Mouse (Mus musculus) MEL (cell line): Measurements from ENCODE around the gene Bach2.

ENCODE experiments used
- BHLHE40 ChIP-seq: IDR thresholded peaks from 2 replicates; pipeline ENCODE4 v1.6.1; 2012; ENCODE audit warnings: low read depth, mild to moderate bottlenecking, inconsistent platforms, low read length, improper control_type of control experiment, borderline replicate concordance
- CTCF ChIP-seq, 3 experiments: IDR thresholded peaks in 2 of 3; conservative IDR thresholded peaks in 1 of 3; 2 replicates each; pipeline ENCODE4 v1.5.1; 2011 to 2012; ENCODE audit warnings: low read length in 3 of 3, low read depth in 2 of 3, mild to moderate bottlenecking in 2 of 3, improper control_type of control experiment in 1 of 3, inconsistent platforms in 1 of 3, mixed read lengths in 1 of 3, moderate library complexity in 1 of 3; ENCODE audit not compliant: control insufficient read depth in 1 of 3, insufficient read depth in 1 of 3, poor library complexity in 1 of 3, severe bottlenecking in 1 of 3
- EP300 ChIP-seq, 2 experiments: IDR thresholded peaks; 2 replicates each; pipeline ENCODE4 v1.6.1; 2011; ENCODE audit warnings: improper control_type of control experiment in 2 of 2, low read length in 2 of 2, low read depth in 1 of 2, mild to moderate bottlenecking in 1 of 2
- GATA1 ChIP-seq: IDR thresholded peaks from 2 replicates; pipeline ENCODE4 v1.6.1; 2011; ENCODE audit warnings: low read depth, low read length, improper control_type of control experiment
- MAFK ChIP-seq: IDR thresholded peaks from 2 replicates; pipeline ENCODE4 v1.6.1; 2011; ENCODE audit warnings: low read depth, mild to moderate bottlenecking, low read length, improper control_type of control experiment, borderline replicate concordance
- MAZ ChIP-seq: IDR thresholded peaks from 2 replicates; pipeline ENCODE4 v1.6.1; 2012; ENCODE audit warnings: low read depth, mild to moderate bottlenecking, inconsistent platforms, low read length, improper control_type of control experiment
- NELFE ChIP-seq: IDR thresholded peaks from 2 replicates; pipeline ENCODE4 v1.6.1; 2011; ENCODE audit warnings: low read depth, low read length, improper control_type of control experiment
- POLR2A ChIP-seq, 2 experiments: IDR thresholded peaks; 2 replicates each; pipeline ENCODE4 v1.6.1; 2011 to 2012; ENCODE audit warnings: low read length in 2 of 2, mild to moderate bottlenecking in 2 of 2, control low read depth in 1 of 2, improper control_type of control experiment in 1 of 2, low read depth in 1 of 2, moderate library complexity in 1 of 2; ENCODE audit not compliant: control insufficient read depth in 1 of 2, insufficient read depth in 1 of 2, poor library complexity in 1 of 2
- RCOR1 ChIP-seq: IDR thresholded peaks from 2 replicates; pipeline ENCODE4 v1.6.1; 2012; ENCODE audit warnings: low read depth, mild to moderate bottlenecking, inconsistent platforms, low read length, improper control_type of control experiment
- SIN3A ChIP-seq: IDR thresholded peaks from 2 replicates; pipeline ENCODE4 v1.6.1; 2012; ENCODE audit warnings: low read length, improper control_type of control experiment, inconsistent platforms
- TAL1 ChIP-seq: IDR thresholded peaks from 2 replicates; pipeline ENCODE4 v1.6.1; 2012; ENCODE audit warnings: mild to moderate bottlenecking, inconsistent platforms, low read length, moderate library complexity, mixed read lengths
- ZMIZ1 ChIP-seq: IDR thresholded peaks from 2 replicates; pipeline ENCODE4 v1.6.1; 2012; ENCODE audit warnings: low read depth, mild to moderate bottlenecking, inconsistent platforms, low read length, improper control_type of control experiment, moderate library complexity

DNA sequence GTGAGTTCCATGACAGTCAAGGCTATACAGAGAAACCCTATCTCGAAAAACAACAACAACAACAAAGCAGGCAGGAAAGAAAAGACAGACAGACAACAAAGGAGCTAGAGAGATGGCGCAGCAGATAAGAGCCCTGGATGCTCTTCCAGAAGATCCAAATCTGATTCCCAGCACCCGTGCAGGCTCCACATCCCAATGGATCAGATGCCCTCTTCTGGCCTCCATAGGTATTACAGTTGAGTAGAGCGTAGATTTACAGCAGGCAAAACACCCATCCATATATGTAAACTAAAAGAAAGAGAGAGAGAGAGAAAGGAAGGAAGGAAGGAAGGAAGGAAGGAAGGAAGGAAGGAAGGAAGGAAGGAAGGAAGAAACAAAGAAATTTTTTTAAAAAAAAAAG is 312.7 kb downstream of the Bach2 start:
- no peak for TF ChIP-seq ZMIZ1
- no peak for TF ChIP-seq MAFK
- TF ChIP-seq RCOR1: no peak
- peak; percentile 59 to 61 (median 59) for TF ChIP-seq CTCF (IDR thresholded peaks at IDR 0.05 in 2 of 3, conservative IDR thresholded peaks at IDR 0.05 in 1 of 3; ENCODE audit: control insufficient read depth in 1 of 3, insufficient read depth in 1 of 3, low read depth in 2 of 3, low read length in 3 of 3, poor library complexity in 1 of 3, severe bottlenecking in 1 of 3)
- no peak for TF ChIP-seq TAL1
- TF ChIP-seq EP300 (IDR thresholded peaks at IDR 0.05; ENCODE audit: low read depth in 1 of 2, low read length in 2 of 2): no peak
- no peak for TF ChIP-seq NELFE
- TF ChIP-seq MAZ: no peak
- no peak for TF ChIP-seq SIN3A
- TF ChIP-seq POLR2A (IDR thresholded peaks at IDR 0.05; ENCODE audit: control insufficient read depth in 1 of 2, insufficient read depth in 1 of 2, low read depth in 1 of 2, low read length in 2 of 2, poor library complexity in 1 of 2): no peak
- TF ChIP-seq GATA1: 0 out of 2 replicates have a peak, but pooled peaks have one; percentile 9
- no peak for TF ChIP-seq BHLHE40
